Mouse (Mus musculus): ENCODE measurements around the gene Olfr825. TPM values are rescaled to one million over a fixed set of nuclear protein-coding genes. Genes with fewer than 3 reads are reported as not detected.
"Not testable (repeated sequence)": the region's sequence is repeated elsewhere in the genome, so short reads cannot be mapped to it uniquely, and the experiment has no call there.

Olfr825 gene
- not detected for total RNA-seq (2021)
- long read RNA-seq, experiment 1, result 0 reads
- long read RNA-seq, experiment 2, result 0 reads

- no peak for TF ChIP-seq CTCF (IDR thresholded peaks at IDR 0.05)
- Histone ChIP-seq H3K27ac (no peak within 1 kb of the TSS), H3K4me3 (no peak within 1 kb of the TSS)
- DNase-seq (ENCODE audit: extremely low spot score in 1 of 2, low spot score in 2 of 2), result no peak
- intact Hi-C loops (cut with DNase I), result no loop called here
These were observed at the start of gene Olfr825 for GRCm38 (mm10) chr10:130166666-130167065. TSS of gene Olfr825 (minus strand) at chr10:130166766.

DNA sequence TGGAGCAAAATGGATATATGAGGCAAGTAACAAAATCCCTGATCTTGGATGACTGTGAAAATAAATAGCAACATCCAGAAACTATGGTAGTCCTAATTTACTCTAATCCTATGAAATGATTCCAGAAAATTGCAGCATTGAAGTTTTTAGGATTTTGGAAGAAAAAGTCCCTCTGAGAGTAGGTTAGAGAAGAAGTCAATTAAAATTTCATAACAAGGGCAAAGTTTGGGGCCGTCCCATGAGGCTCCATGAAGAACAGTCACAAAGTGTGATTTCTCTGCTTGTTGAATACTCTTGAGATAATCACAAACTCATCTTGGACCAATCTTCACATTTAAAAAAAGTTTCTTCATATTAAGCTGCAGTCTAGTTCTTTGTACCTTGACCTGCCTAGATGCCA lies 47.7 kb upstream of the Olfr825 start, which contains the start of gene Olfr827:
Gene Olfr827, minus strand, starts transcription at position 101 of the 400 bp plus-strand sequence.
- H3K4me3 ChIP-seq, result no peak within 1 kb of the TSS
- no peak for DNase-seq (ENCODE audit: extremely low spot score in 1 of 2, low spot score in 2 of 2)
- intact Hi-C loops (cut with DNase I), result no loop called here
- no peak within 1 kb of the TSS for H3K27ac ChIP-seq
- TF ChIP-seq CTCF (IDR thresholded peaks at IDR 0.05), result no peak

GRCm38 (mm10) chr10:130184086-130184485 lies 17.5 kb upstream of the Olfr825 start, which contains the start of gene Olfr826:
TSS of gene Olfr826 (minus strand) at chr10:130184186.
- Histone ChIP-seq H3K27ac (no peak within 1 kb of the TSS), H3K4me3 (no peak within 1 kb of the TSS)
- DNase-seq (ENCODE audit: extremely low spot score in 1 of 2, low spot score in 2 of 2), result no peak
- intact Hi-C loops (cut with DNase I), result no loop called here
- TF ChIP-seq CTCF (IDR thresholded peaks at IDR 0.05), result no peak

- intact Hi-C loops (cut with DNase I), result no loop called here
- H3K4me3 ChIP-seq, result no peak overlapping the region
- no peak overlapping the region for H3K27ac ChIP-seq
- TF ChIP-seq CTCF (IDR thresholded peaks at IDR 0.05), result no peak
- no peak for DNase-seq (ENCODE audit: extremely low spot score in 1 of 2, low spot score in 2 of 2)
These were observed 1.4 kb downstream of the Olfr825 start for GRCm38 (mm10) chr10:130165196-130165595.

DNA sequence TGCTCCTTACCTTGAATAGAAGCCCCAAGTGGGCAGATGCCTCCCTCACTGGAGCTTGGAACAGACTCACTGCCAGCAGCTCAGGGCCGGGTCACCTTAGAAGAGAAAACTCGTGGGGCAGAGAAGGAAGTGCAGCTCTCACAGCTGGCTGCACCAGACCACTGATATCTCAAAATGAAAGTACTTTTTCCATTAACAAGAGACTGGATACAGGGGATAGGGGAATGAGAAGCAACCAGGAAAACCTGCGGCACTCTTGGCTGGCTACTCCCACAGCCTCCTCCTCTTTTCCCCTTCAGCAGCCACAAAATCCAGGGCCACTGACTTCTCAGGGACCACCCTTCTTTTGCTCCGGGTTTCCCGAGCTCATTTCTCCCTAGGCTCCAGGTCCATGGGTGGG lies 22.4 kb downstream of the Olfr825 start:
- no peak for TF ChIP-seq CTCF (IDR thresholded peaks at IDR 0.05)
- Histone ChIP-seq H3K4me3 (no peak overlapping the region), H3K27ac (no peak overlapping the region)
- no peak for DNase-seq (ENCODE audit: extremely low spot score in 1 of 2, low spot score in 2 of 2)
- intact Hi-C loops (cut with DNase I), result no loop called here

GRCm38 (mm10) chr10:130142481-130142880 lies 24.1 kb downstream of the Olfr825 start:
- DNase-seq (ENCODE audit: extremely low spot score in 1 of 2, low spot score in 2 of 2); H3K27ac ChIP-seq; H3K4me3 ChIP-seq; intact Hi-C loops (cut with DNase I): not testable (repeated sequence)

DNA sequence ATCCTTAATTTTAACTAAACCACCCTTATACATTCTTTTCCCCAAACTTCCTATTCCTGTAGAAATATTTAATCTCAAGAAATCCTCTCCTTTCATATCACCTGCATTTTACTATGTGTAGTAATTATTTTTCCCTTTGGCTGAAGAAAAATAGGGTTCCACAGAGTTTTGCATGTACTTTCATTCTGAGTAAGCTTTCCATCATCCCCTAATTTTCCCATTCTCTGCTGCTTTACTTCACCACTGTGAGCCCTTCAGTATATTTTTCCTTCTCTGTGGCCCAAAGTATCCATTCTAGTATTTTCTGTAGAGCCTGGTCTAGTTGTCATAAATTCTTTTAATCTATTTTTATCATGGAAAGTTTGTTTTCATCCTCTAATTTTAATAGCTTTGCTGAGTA lies 31.8 kb downstream of the Olfr825 start:
- Histone ChIP-seq H3K4me3 (no peak overlapping the region), H3K27ac (no peak overlapping the region)
- intact Hi-C loops (cut with DNase I), result no loop called here
- no peak for TF ChIP-seq CTCF (IDR thresholded peaks at IDR 0.05)
- no peak for DNase-seq (ENCODE audit: extremely low spot score in 1 of 2, low spot score in 2 of 2)

DNA sequence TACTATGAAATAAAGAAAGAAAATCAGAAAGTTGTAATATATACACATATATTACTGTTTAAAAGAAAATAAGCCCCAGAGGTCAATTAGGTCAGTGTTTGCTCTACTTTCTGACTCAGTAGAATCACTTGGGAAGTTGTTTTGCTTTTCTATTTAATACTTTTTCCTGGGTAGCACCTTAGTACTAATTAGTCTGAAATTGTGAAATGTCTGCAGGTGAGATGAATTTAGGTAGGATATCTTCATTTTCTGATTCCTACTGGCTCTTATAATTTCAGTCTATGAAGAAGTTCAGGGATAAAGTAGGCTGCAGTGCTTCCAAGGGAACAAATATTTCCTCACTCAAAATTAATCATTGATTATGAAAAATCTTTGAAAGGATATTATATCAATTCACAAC lies 36.7 kb downstream of the Olfr825 start, which contains the start of gene Olfr824:
Gene Olfr824, minus strand, starts transcription at position 101 of the 400 bp plus-strand sequence.
- DNase-seq (ENCODE audit: extremely low spot score in 1 of 2, low spot score in 2 of 2); H3K4me3 ChIP-seq; H3K27ac ChIP-seq; intact Hi-C loops (cut with DNase I): not testable (repeated sequence)

GRCm38 (mm10) chr10:130116045-130116444 lies 50.5 kb downstream of the Olfr825 start:
- H3K4me3 ChIP-seq; intact Hi-C loops (cut with DNase I); DNase-seq (ENCODE audit: extremely low spot score in 1 of 2, low spot score in 2 of 2); H3K27ac ChIP-seq: not testable (repeated sequence)

DNA sequence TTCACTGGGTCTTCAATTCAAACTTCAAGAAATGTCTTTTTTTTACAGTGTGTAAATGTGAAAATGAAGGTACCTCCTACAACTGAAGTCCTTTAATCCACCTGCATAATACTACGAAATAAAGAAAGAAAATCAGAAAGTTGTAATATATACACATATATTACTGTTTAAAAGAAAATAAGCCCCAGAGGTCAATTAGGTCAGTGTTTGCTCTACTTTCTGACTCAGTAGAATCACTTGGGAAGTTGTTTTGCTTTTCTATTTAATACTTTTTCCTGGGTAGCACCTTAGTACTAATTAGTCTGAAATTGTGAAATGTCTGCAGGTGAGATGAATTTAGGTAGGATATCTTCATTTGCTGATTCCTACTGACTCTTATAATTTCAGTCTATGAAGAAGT lies 51.3 kb downstream of the Olfr825 start, which contains the start of gene Olfr823:
Gene Olfr823, minus strand, starts transcription at position 101 of the 400 bp plus-strand sequence.
- DNase-seq (ENCODE audit: extremely low spot score in 1 of 2, low spot score in 2 of 2); H3K4me3 ChIP-seq; intact Hi-C loops (cut with DNase I); H3K27ac ChIP-seq: not testable (repeated sequence)

Other genes starting within 250 kb of the Olfr825 start
- not detected for gene Olfr818, start 217.7 kb downstream of the Olfr825 start, total RNA-seq (2021)
- not detected for gene Olfr819, start 199.5 kb downstream of the Olfr825 start, total RNA-seq (2021)
- not detected for gene Olfr247, start 190.6 kb downstream of the Olfr825 start, total RNA-seq (2021)
- gene Gm10310, start 181.7 kb downstream of the Olfr825 start, total RNA-seq (2021), result not detected
- gene Olfr820, start 154.1 kb downstream of the Olfr825 start, total RNA-seq (2021), result not detected
- not detected for gene Olfr821, start 136.4 kb downstream of the Olfr825 start, total RNA-seq (2021)
- gene Olfr822, start 95.6 kb downstream of the Olfr825 start, total RNA-seq (2021), result not detected
- not detected for gene Olfr823, start 51.4 kb downstream of the Olfr825 start, total RNA-seq (2021)
- not detected for gene Olfr824, start 36.8 kb downstream of the Olfr825 start, total RNA-seq (2021)
- not detected for gene Olfr826, start 17.4 kb upstream of the Olfr825 start, total RNA-seq (2021)
- gene Olfr827, start 47.6 kb upstream of the Olfr825 start, total RNA-seq (2021), result not detected
- gene Neurod4, start 113.5 kb upstream of the Olfr825 start, total RNA-seq (2021), result under 1 TPM; 0.27 to 0.30 TPM
- gene Tespa1, start 156.1 kb upstream of the Olfr825 start, total RNA-seq (2021), result 1 to 10 TPM in 1 of 2 experiments, under 1 TPM in 1; 0.96 to 2.2 TPM
- gene Vmn2r84, start 227.6 kb upstream of the Olfr825 start, total RNA-seq (2021), result under 1 TPM; 0.42 to 0.43 TPM

All from left cerebral cortex, adult 2 months (tissue).